28 mouse cellular contexts compared by ENCODE assay signal in genomic region chr5:26202471-26202870, GRCm38 (mm10). TPM values are rescaled to one million over a fixed set of nuclear protein-coding genes. Genes with fewer than 3 reads are reported as not detected.
"Had no signal": no experiment of that assay in that cellular context is flagged by ENCODE, and none has a peak within 500 bp of the region (broad histone marks: within the 10 kb centered on the region; RNA-seq: fewer than 3 reads in every experiment).

No protein-coding gene starts in this region.

- H3K4me2 ChIP-seq: limb, embryonic 12.5 days; limb, embryonic 15.5 days; liver, embryonic 11.5 days; lung, embryonic 14.5 days; midbrain, embryonic 13.5 days; neural tube, embryonic 15.5 days had no signal

- ATAC-seq: liver, postnatal 0 days; lung, postnatal 0 days; midbrain, embryonic 13.5 days; midbrain, embryonic 16.5 days had no signal

- DNase-seq: kidney, postnatal 10 days; kidney, postnatal 4 days; left cerebral cortex, postnatal 4 days; liver, postnatal 0 days; lung, embryonic 14.5 days; right cerebral cortex, adult 18-20 months; right cerebral cortex, postnatal 14 days; right cerebral cortex, postnatal 4 days; thymus, adult 2 months; thymus, postnatal 14 days; thymus, postnatal 4 days had no signal

- H3K27me3 ChIP-seq: limb, embryonic 12.5 days; limb, embryonic 15.5 days; megakaryocyte, embryonic 14.5 days; midbrain, embryonic 13.5 days; neural tube, embryonic 15.5 days had no signal

- H3K27ac ChIP-seq: limb, embryonic 12.5 days; limb, embryonic 15.5 days; liver, embryonic 14.5 days; macrophage; midbrain, embryonic 10.5 days; midbrain, embryonic 13.5 days; neural tube, embryonic 15.5 days; stomach, postnatal 0 days had no signal

- H3K36me3 ChIP-seq: limb, embryonic 12.5 days; limb, embryonic 15.5 days; midbrain, embryonic 10.5 days; midbrain, embryonic 13.5 days; neural tube, embryonic 15.5 days had no signal

- H3K4me1 ChIP-seq: limb, embryonic 12.5 days; limb, embryonic 15.5 days; megakaryocyte, embryonic 14.5 days had no signal

- H3K9me3 ChIP-seq: limb, embryonic 12.5 days; limb, embryonic 15.5 days; midbrain, embryonic 10.5 days; midbrain, embryonic 13.5 days; neural tube, embryonic 15.5 days had no signal

- H3K4me3 ChIP-seq: limb, embryonic 12.5 days; limb, embryonic 15.5 days; megakaryocyte, embryonic 14.5 days; midbrain, embryonic 10.5 days; midbrain, embryonic 13.5 days; myocyte; neural tube, embryonic 15.5 days had no signal

- H3K9ac ChIP-seq: limb, embryonic 12.5 days; limb, embryonic 15.5 days; liver, embryonic 14.5 days; liver, postnatal 0 days; lung, embryonic 14.5 days; midbrain, embryonic 13.5 days; neural tube, embryonic 15.5 days had no signal

RNA-seq across cellular contexts. Expression of gene Gm7361, which starts 55.0 kb away (rescaled TPM):
- total RNA-seq: monocyte, adult 5-6 weeks had no signal
- polyA plus RNA-seq: kidney, embryonic 14.5 days; limb, embryonic 12.5 days; limb, embryonic 15.5 days; liver, embryonic 11.5 days; liver, embryonic 14.5 days; liver, postnatal 0 days; lung, postnatal 0 days; macrophage; midbrain, embryonic 13.5 days; myocyte; neural tube, embryonic 11.5 days; stomach, embryonic 14.5 days; stomach, postnatal 0 days had no signal
